Mouse (Mus musculus) gastrocnemius, adult 8-10 months (tissue): ENCODE results near the gene Rbm46. TPM values are rescaled to one million over a fixed set of nuclear protein-coding genes. Genes with fewer than 3 reads are reported as not detected.

Source experiments
- DNase-seq, 2 experiments: peaks; one replicate each; pipeline ENCODE4 v3.0.0; 2022; ENCODE audit warnings: low spot score in 2 of 2
- total RNA-seq, 4 experiments: library from RNA; stranded (reverse); gene quantifications; 2 replicates each; pipeline ENCODE4 v1.2.4; 2022

Rbm46 gene
- total RNA-seq, 4 experiments from 2014 or later, result 0.13 TPM; not detected in 3

DNA sequence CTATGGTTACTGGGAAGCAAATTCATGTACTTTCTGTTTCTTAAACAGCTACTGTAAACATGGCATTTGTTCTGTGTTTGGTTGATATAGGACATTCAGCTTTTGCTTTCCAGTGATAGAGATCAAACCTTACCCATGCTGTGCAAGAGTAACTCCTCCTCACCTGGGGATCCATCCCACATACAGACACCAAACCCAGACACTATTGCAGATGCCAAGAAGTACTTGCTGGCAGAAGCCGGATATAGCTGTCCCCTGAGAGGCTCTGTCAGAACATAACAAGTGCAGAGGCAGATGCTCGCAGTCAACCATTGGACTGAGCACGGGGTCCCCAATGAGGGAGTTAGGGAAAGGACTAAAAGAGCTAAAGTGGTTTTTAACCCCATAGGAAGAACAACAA lies 84.6 kb downstream of the Rbm46 start:
- no peak for DNase-seq

Other genes with a start within 250 kb of the Rbm46 start
- gene Lrat, start 27.5 kb upstream of the Rbm46 start, total RNA-seq, result not detected
- gene Fgg, start 131.2 kb upstream of the Rbm46 start, total RNA-seq, result under 1 TPM in 1 of 4 experiments, not detected in 3; 0.70 TPM
- gene Fga, start 149.6 kb upstream of the Rbm46 start, total RNA-seq, result under 1 TPM in 1 of 4 experiments, not detected in 3; 0.94 TPM
- gene Fgb, start 173.4 kb upstream of the Rbm46 start, total RNA-seq, result under 1 TPM in 1 of 4 experiments, not detected in 3; 0.32 TPM
- gene Plrg1, start 179.0 kb upstream of the Rbm46 start, total RNA-seq, result 10 to 100 TPM; 18.0 to 21.7 (median 20.1) TPM